Comparison of ENCODE assay signal across 15 mouse cellular contexts in the genomic region with DNA sequence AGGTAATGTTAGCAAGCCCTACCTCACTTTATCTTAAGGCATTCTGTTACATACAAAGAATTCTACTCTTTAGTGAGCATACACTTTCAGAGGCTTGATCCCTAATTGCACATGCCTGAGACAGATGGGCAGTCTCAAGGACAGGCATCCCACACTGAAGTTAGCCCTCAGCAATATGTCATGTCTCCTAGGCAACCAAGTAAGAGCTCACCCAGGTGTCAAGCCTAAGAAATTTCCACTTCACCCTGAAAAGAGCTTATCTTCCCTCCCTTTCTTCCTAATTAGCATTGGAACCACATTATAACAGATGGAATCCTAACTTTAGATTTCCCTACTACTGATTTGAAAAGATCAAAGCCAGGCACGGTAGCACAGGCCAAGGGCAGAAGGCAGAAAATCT. TPM values are rescaled to one million over a fixed set of nuclear protein-coding genes. Genes with fewer than 3 reads are reported as not detected.
DNase-seq lines count a peak whose midpoint lies in the region; ATAC-seq and TF ChIP-seq lines count a peak whose summit lies in the region.
"Had no signal": no experiment of that assay in that cellular context is flagged by ENCODE, and none has a peak within 500 bp of the region (broad histone marks: within the 10 kb centered on the region; RNA-seq: fewer than 3 reads in every experiment).

No protein-coding gene starts in this region.

- peak in 1 of 2 experiments; percentile 38 for DNase-seq in cerebellum, adult 2 months
- DNase-seq in cerebellum, postnatal 4 days (ENCODE audit: low spot score in 2 of 2), result no peak
- DNase-seq in liver, postnatal 0 days, result no peak
- no peak for DNase-seq in forebrain, embryonic 14.5 days (ENCODE audit: low spot score)
- DNase-seq in heart, postnatal 25 days (ENCODE audit: low spot score), result no peak
- DNase-seq in adrenal gland, postnatal 10 days, result no peak
- DNase-seq: adrenal gland, postnatal 14 days; cerebellum, adult 9-10 months; lung, adult 18-20 months; lung, postnatal 4 days had no signal

- H3K4me3 ChIP-seq in cerebellum, adult 2 months (replicated peaks; ENCODE audit: insufficient read depth, low read depth, low read length), result no peak overlapping the region
- H3K4me3 ChIP-seq in liver, embryonic 12.5 days, result no peak overlapping the region
- H3K4me3 ChIP-seq in liver, postnatal 0 days (ENCODE audit: low read depth, low read length), result no peak overlapping the region
- no peak overlapping the region for H3K4me3 ChIP-seq in forebrain, embryonic 14.5 days (ENCODE audit: low read depth, low read length)
- H3K4me3 ChIP-seq in limb, embryonic 13.5 days, result no peak overlapping the region
- H3K4me3 ChIP-seq: kidney, embryonic 15.5 days; neural tube, embryonic 15.5 days had no signal

- H3K4me1 ChIP-seq in cerebellum, adult 2 months (ENCODE audit: control insufficient read depth, insufficient read depth, low read length), result peaks cover 3% of the 10 kb centered on the region; the same call in 1 of the 2 replicates
- H3K4me1 ChIP-seq in liver, embryonic 12.5 days, result peaks cover 17% of the 10 kb centered on the region
- H3K4me1 ChIP-seq in liver, postnatal 0 days (ENCODE audit: insufficient read depth), result peaks cover 6% of the 10 kb centered on the region; the same call in 1 of the 2 replicates
- no peaks in the 10 kb centered on the region for H3K4me1 ChIP-seq in forebrain, embryonic 14.5 days (ENCODE audit: control insufficient read depth, insufficient read depth, low read length)
- peaks cover 8% of the 10 kb centered on the region for H3K4me1 ChIP-seq in limb, embryonic 13.5 days

- TF ChIP-seq CTCF in cerebellum, adult 2 months (IDR thresholded peaks at IDR 0.05; ENCODE audit: borderline replicate concordance, insufficient read depth, low read depth, low read length), result no peak
- TF ChIP-seq CTCF in liver, postnatal 0 days (IDR thresholded peaks at IDR 0.05; ENCODE audit: low read depth), result no peak

- intact Hi-C loops in heart, postnatal 25 days (cut with DNase I), result no loop called here

- no peak for ATAC-seq in liver, embryonic 12.5 days
- no peak for ATAC-seq in liver, postnatal 0 days
- ATAC-seq in forebrain, embryonic 14.5 days, result no peak
- ATAC-seq in limb, embryonic 13.5 days (ENCODE audit: low FRiP score, low read depth), result no peak

- peaks cover 9% of the 10 kb centered on the region; the same call in 1 of the 2 replicates for H3K9me3 ChIP-seq in liver, embryonic 12.5 days (replicated peaks)
- H3K9me3 ChIP-seq in liver, postnatal 0 days (ENCODE audit: low read length), result no peaks in the 10 kb centered on the region
- H3K9me3 ChIP-seq in forebrain, embryonic 14.5 days (replicated peaks; ENCODE audit: control insufficient read depth, low read length), result no peaks in the 10 kb centered on the region
- H3K9me3 ChIP-seq in limb, embryonic 13.5 days, result 0 out of 2 replicates have a peak, but pooled peaks cover 7% of the 10 kb centered on the region
- H3K9me3 ChIP-seq: kidney, embryonic 15.5 days; neural tube, embryonic 15.5 days had no signal

- H3K36me3 ChIP-seq in liver, embryonic 12.5 days, result peaks cover 26% of the 10 kb centered on the region
- H3K36me3 ChIP-seq in liver, postnatal 0 days (replicated peaks; ENCODE audit: insufficient read depth, low read length), result peaks cover 16% of the 10 kb centered on the region
- H3K36me3 ChIP-seq in forebrain, embryonic 14.5 days (ENCODE audit: control insufficient read depth, insufficient read depth, low read length), result peaks cover 19% of the 10 kb centered on the region
- H3K36me3 ChIP-seq in limb, embryonic 13.5 days, result peaks cover 35% of the 10 kb centered on the region

- H3K9ac ChIP-seq in liver, embryonic 12.5 days, result no peak overlapping the region
- no peak overlapping the region for H3K9ac ChIP-seq in liver, postnatal 0 days (replicated peaks)
- no peak overlapping the region for H3K9ac ChIP-seq in forebrain, embryonic 14.5 days (ENCODE audit: low read length)
- H3K9ac ChIP-seq in limb, embryonic 13.5 days, result 0 out of 2 replicates have a peak overlapping the region, but pooled peaks have one; percentile 48
- H3K9ac ChIP-seq: kidney, embryonic 15.5 days; neural tube, embryonic 15.5 days had no signal

- WGBS in cerebellum, adult 2 months, result 18% methylated on average over 1 of the region's 1 CpGs
- 61% methylated on average over 1 of the region's 1 CpGs for WGBS in liver, embryonic 12.5 days (ENCODE audit: insufficient replicate concordance)
- WGBS in liver, postnatal 0 days (ENCODE audit: insufficient replicate concordance), result 65% methylated on average over 1 of the region's 1 CpGs
- WGBS in forebrain, embryonic 14.5 days, result 37% methylated on average over 1 of the region's 1 CpGs
- WGBS in limb, embryonic 13.5 days, result 49% methylated on average over 1 of the region's 1 CpGs

- TF ChIP-seq EP300 in liver, postnatal 0 days (IDR thresholded peaks at IDR 0.05; ENCODE audit: low read depth), result no peak

- no peaks in the 10 kb centered on the region for H3K27me3 ChIP-seq in cerebellum, adult 2 months (ENCODE audit: control insufficient read depth, insufficient read depth, low read length)
- H3K27me3 ChIP-seq in liver, embryonic 12.5 days (replicated peaks), result no peaks in the 10 kb centered on the region
- no peaks in the 10 kb centered on the region for H3K27me3 ChIP-seq in liver, postnatal 0 days (ENCODE audit: insufficient read depth, low read length)
- no peaks in the 10 kb centered on the region for H3K27me3 ChIP-seq in forebrain, embryonic 14.5 days (replicated peaks; ENCODE audit: control insufficient read depth, insufficient read depth, low read length)
- H3K27me3 ChIP-seq in limb, embryonic 13.5 days, result no peaks in the 10 kb centered on the region
- H3K27me3 ChIP-seq: CH12.LX; kidney, embryonic 15.5 days; neural tube, embryonic 15.5 days had no signal

- peak overlapping the region; percentile 12; the same call in 1 of the 2 replicates for H3K27ac ChIP-seq in cerebellum, adult 2 months (ENCODE audit: insufficient read depth, low read length)
- 0 out of 2 replicates have a peak overlapping the region, but pooled peaks have one; percentile 7 for H3K27ac ChIP-seq in liver, embryonic 12.5 days
- no peak overlapping the region for H3K27ac ChIP-seq in liver, postnatal 0 days (ENCODE audit: low read depth)
- H3K27ac ChIP-seq in forebrain, embryonic 14.5 days (ENCODE audit: low read depth, low read length), result peak overlapping the region; percentile 33; the same call in 1 of the 2 replicates
- H3K27ac ChIP-seq in limb, embryonic 13.5 days, result no peak overlapping the region
- H3K27ac ChIP-seq: kidney, embryonic 15.5 days; neural tube, embryonic 15.5 days had no signal

- TF ChIP-seq POLR2A in cerebellum, adult 2 months (IDR thresholded peaks at IDR 0.05; ENCODE audit: borderline replicate concordance, insufficient read depth, low read length), result no peak

- no peak overlapping the region for H3K4me2 ChIP-seq in liver, embryonic 12.5 days
- no peak overlapping the region for H3K4me2 ChIP-seq in liver, postnatal 0 days (ENCODE audit: low read depth, low read length)
- H3K4me2 ChIP-seq in forebrain, embryonic 14.5 days (ENCODE audit: low read length), result no peak overlapping the region
- no peak overlapping the region for H3K4me2 ChIP-seq in limb, embryonic 13.5 days (replicated peaks)
- H3K4me2 ChIP-seq: kidney, embryonic 15.5 days; neural tube, embryonic 15.5 days had no signal

RNA-seq across cellular contexts. Expression of a gene that starts 3.0 kb away (rescaled TPM):
- polyA plus RNA-seq in cerebellum, adult 2 months (2012; rRNA removed), result 14.1 and 15.6 TPM in 2 replicates
- polyA plus RNA-seq in liver, embryonic 12.5 days (2016; fragmentation: Nextera tagmentation; extraction: Ambion mirVana), result 21.8 and 23.1 TPM in 2 replicates
- polyA plus RNA-seq in liver, postnatal 0 days (2015; fragmentation: Nextera tagmentation; extraction: Ambion mirVana), result 6.6 and 7.9 TPM in 2 replicates
- polyA plus RNA-seq in forebrain, embryonic 14.5 days (2014; fragmentation: Nextera tagmentation; extraction: Ambion mirVana), result 18.3 and 19.7 TPM in 2 replicates
- 31.9 and 32.8 TPM in 2 replicates for polyA plus RNA-seq in limb, embryonic 13.5 days (2015; fragmentation: Nextera tagmentation; extraction: Ambion mirVana)
- total RNA-seq in heart, postnatal 25 days (2021), result 1 to 10 TPM; 7.4 to 7.6 TPM
- 10 to 100 TPM; 12.4 to 19.5 TPM for total RNA-seq in adrenal gland, postnatal 10 days (2021)

RNA-seq across cellular contexts. Expression of a gene that starts 9.2 kb away (rescaled TPM):
- 155 and 157 TPM in 2 replicates for polyA plus RNA-seq in cerebellum, adult 2 months (2012; rRNA removed)
- 105 and 110 TPM in 2 replicates for polyA plus RNA-seq in liver, embryonic 12.5 days (2016; fragmentation: Nextera tagmentation; extraction: Ambion mirVana)
- polyA plus RNA-seq in liver, postnatal 0 days (2015; fragmentation: Nextera tagmentation; extraction: Ambion mirVana), result 61.7 and 63.3 TPM in 2 replicates
- polyA plus RNA-seq in forebrain, embryonic 14.5 days (2014; fragmentation: Nextera tagmentation; extraction: Ambion mirVana), result 171 and 189 TPM in 2 replicates
- polyA plus RNA-seq in limb, embryonic 13.5 days (2015; fragmentation: Nextera tagmentation; extraction: Ambion mirVana), result 183 and 185 TPM in 2 replicates
- 10 to 100 TPM; 53.4 to 62.4 TPM for total RNA-seq in heart, postnatal 25 days (2021)
- total RNA-seq in adrenal gland, postnatal 10 days (2021), result 10 to 100 TPM; 81.3 to 90.4 TPM

RNA-seq across cellular contexts. Expression of a gene that starts 13.2 kb away (rescaled TPM):
- polyA plus RNA-seq in cerebellum, adult 2 months (2012; rRNA removed), result 3.7 and 3.8 TPM in 2 replicates
- polyA plus RNA-seq in liver, embryonic 12.5 days (2016; fragmentation: Nextera tagmentation; extraction: Ambion mirVana), result 2.3 and 2.8 TPM in 2 replicates
- polyA plus RNA-seq in liver, postnatal 0 days (2015; fragmentation: Nextera tagmentation; extraction: Ambion mirVana), result 0.82 and 0.91 TPM in 2 replicates
- 9.0 and 9.7 TPM in 2 replicates for polyA plus RNA-seq in forebrain, embryonic 14.5 days (2014; fragmentation: Nextera tagmentation; extraction: Ambion mirVana)
- 6.0 and 6.7 TPM in 2 replicates for polyA plus RNA-seq in limb, embryonic 13.5 days (2015; fragmentation: Nextera tagmentation; extraction: Ambion mirVana)
- 1 to 10 TPM; 1.9 to 2.1 TPM for total RNA-seq in heart, postnatal 25 days (2021)
- 1 to 10 TPM; 2.0 to 2.3 TPM for total RNA-seq in adrenal gland, postnatal 10 days (2021)

RNA-seq across cellular contexts. Expression of a gene that starts 14.9 kb away (rescaled TPM):
- polyA plus RNA-seq in cerebellum, adult 2 months (2012; rRNA removed), result 15.9 and 20.2 TPM in 2 replicates
- polyA plus RNA-seq in liver, embryonic 12.5 days (2016; fragmentation: Nextera tagmentation; extraction: Ambion mirVana), result 99.1 and 104 TPM in 2 replicates
- polyA plus RNA-seq in liver, postnatal 0 days (2015; fragmentation: Nextera tagmentation; extraction: Ambion mirVana), result 76.3 and 80.3 TPM in 2 replicates
- 30.8 and 41.4 TPM in 2 replicates for polyA plus RNA-seq in forebrain, embryonic 14.5 days (2014; fragmentation: Nextera tagmentation; extraction: Ambion mirVana)
- 62.7 and 66.2 TPM in 2 replicates for polyA plus RNA-seq in limb, embryonic 13.5 days (2015; fragmentation: Nextera tagmentation; extraction: Ambion mirVana)
- total RNA-seq in heart, postnatal 25 days (2021), result 10 to 100 TPM; 14.8 to 16.4 TPM
- 10 to 100 TPM; 48.6 to 50.0 TPM for total RNA-seq in adrenal gland, postnatal 10 days (2021)

RNA-seq across cellular contexts. Expression of a gene that starts 18.4 kb away (rescaled TPM):
- 169 and 170 TPM in 2 replicates for polyA plus RNA-seq in cerebellum, adult 2 months (2012; rRNA removed)
- polyA plus RNA-seq in liver, embryonic 12.5 days (2016; fragmentation: Nextera tagmentation; extraction: Ambion mirVana), result 77.4 and 80.0 TPM in 2 replicates
- polyA plus RNA-seq in liver, postnatal 0 days (2015; fragmentation: Nextera tagmentation; extraction: Ambion mirVana), result 56.0 and 59.1 TPM in 2 replicates
- 273 and 345 TPM in 2 replicates for polyA plus RNA-seq in forebrain, embryonic 14.5 days (2014; fragmentation: Nextera tagmentation; extraction: Ambion mirVana)
- polyA plus RNA-seq in limb, embryonic 13.5 days (2015; fragmentation: Nextera tagmentation; extraction: Ambion mirVana), result 211 and 232 TPM in 2 replicates
- total RNA-seq in heart, postnatal 25 days (2021), result 100 to 1,000 TPM; 108 to 110 TPM
- total RNA-seq in adrenal gland, postnatal 10 days (2021), result 100 to 1,000 TPM; 101 to 127 TPM

Comparison
In these comparisons a context has a peak if more than half of its experiments do, and no peak if none do; other contexts are left out.
1. H3K27ac ChIP-seq: peak in cerebellum, adult 2 months (single experiment), liver, embryonic 12.5 days (single experiment) and forebrain, embryonic 14.5 days (single experiment); none in liver, postnatal 0 days (single experiment) and limb, embryonic 13.5 days (single experiment).